Mouse (Mus musculus) cortical plate, adult 2 months (tissue): ENCODE results near the gene Zmiz1.
A peak's percentile ranks its signal among the peaks of the same experiment; 100 is the strongest.

Experiments used
- CTCF ChIP-seq: fragments of 200-500 bp; IDR thresholded peaks from 2 replicates; pipeline ENCODE4 v1.5.1; 2011; ENCODE audit warnings: mild to moderate bottlenecking, control low read depth, low read length; ENCODE audit not compliant: insufficient read depth; ENCODE audit errors: extremely low read depth
- POLR2A ChIP-seq: fragments of 200-500 bp; IDR thresholded peaks from 2 replicates; pipeline ENCODE4 v1.6.1; 2011; ENCODE audit warnings: mild to moderate bottlenecking, low read length, control low read depth; ENCODE audit not compliant: insufficient read depth; ENCODE audit errors: extremely low read depth

DNA sequence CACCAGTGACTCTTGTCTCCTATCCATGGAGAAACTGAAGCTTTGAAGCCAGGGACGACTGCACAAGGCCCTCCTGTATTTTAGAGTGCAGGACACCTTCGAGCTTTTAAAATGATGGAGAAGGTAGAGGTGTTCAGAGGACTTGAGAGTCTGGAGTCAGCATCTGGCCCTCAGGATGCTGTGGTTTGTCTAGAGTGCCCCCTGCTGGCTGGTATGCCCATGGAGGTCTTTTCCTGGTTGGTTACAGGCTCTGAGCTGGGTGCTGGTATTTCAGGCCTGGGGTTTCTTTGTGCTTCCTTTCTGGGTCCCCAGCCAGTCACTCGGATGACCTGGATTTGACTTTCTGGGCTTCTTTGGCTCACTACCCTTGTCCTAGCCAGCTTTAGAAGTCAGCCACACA is 108.3 kb downstream of the Zmiz1 start:
- TF ChIP-seq CTCF (peak; percentile 62), POLR2A (no peak)
